In genomic region chr12:75560681-75561387, GRCm38 (mm10) we compare ENCODE assay signal across 14 mouse cellular contexts.
"Had no signal": no experiment of that assay in that cellular context is flagged by ENCODE, and none has a peak within 500 bp of the region (broad histone marks: within the 10 kb centered on the region; RNA-seq: fewer than 3 reads in every experiment).

No protein-coding gene starts in this region.

- H3K27me3 ChIP-seq: liver, embryonic 15.5 days; megakaryocyte, embryonic 14.5 days; midbrain, embryonic 12.5 days; neural tube, embryonic 15.5 days had no signal

- H3K9me3 ChIP-seq: limb, embryonic 10.5 days; liver, embryonic 15.5 days; megakaryocyte, embryonic 14.5 days; midbrain, embryonic 12.5 days; neural tube, embryonic 15.5 days had no signal

- H3K4me3 ChIP-seq: left cerebral cortex, adult 2 months; limb, embryonic 10.5 days; liver, embryonic 15.5 days; megakaryocyte, embryonic 14.5 days; midbrain, embryonic 12.5 days; neural tube, embryonic 15.5 days had no signal

- H3K9ac ChIP-seq: liver, embryonic 15.5 days; lung, embryonic 14.5 days; midbrain, embryonic 12.5 days; neural tube, embryonic 15.5 days had no signal

- H3K4me2 ChIP-seq: liver, embryonic 11.5 days; liver, embryonic 15.5 days; lung, embryonic 14.5 days; midbrain, embryonic 12.5 days; neural tube, embryonic 15.5 days had no signal

- H3K36me3 ChIP-seq: neural tube, embryonic 15.5 days had no signal

- DNase-seq: kidney, postnatal 25 days; lung, embryonic 14.5 days; lung, postnatal 10 days; lung, postnatal 4 days; right cerebral cortex, adult 18-20 months; right cerebral cortex, postnatal 25 days; thymus, postnatal 14 days had no signal

- H3K27ac ChIP-seq: left cerebral cortex, adult 2 months; limb, embryonic 10.5 days; liver, embryonic 15.5 days; midbrain, embryonic 12.5 days; neural tube, embryonic 15.5 days had no signal
